Mouse (Mus musculus) heart, adult 18-20 months (tissue): ENCODE results near the gene Alg13. TPM values are rescaled to one million over a fixed set of nuclear protein-coding genes. Genes with fewer than 3 reads are reported as not detected.

ENCODE experiments used
- microRNA-seq, 2 experiments: library from miRNA; unstranded; fragments of <30 nt; microRNA quantifications; one replicate each; pipeline ENCODE4 v1.2.0; 2022
- total RNA-seq, 2 experiments: library from RNA; stranded (reverse); gene quantifications; 2 replicates each; pipeline ENCODE4 v1.2.3; 2021

Gene Alg13
- total RNA-seq, 2 experiments from 2014 or later, result 5.1 to 6.7 TPM

Small RNAs within 50 kb of the gene (microRNA-seq; reads per million reads assigned to microRNA genes)
- 0 reads per million in 2 experiments for gene Mir680-2

Other genes with a start within 250 kb of the Alg13 start
- gene A730046J19Rik, start 164.1 kb upstream of the Alg13 start, total RNA-seq, result under 1 TPM; 0.49 to 0.57 TPM
- not detected for gene Trpc5os, start 138.8 kb downstream of the Alg13 start, total RNA-seq